Mouse (Mus musculus) liver, embryonic 11.5 days (tissue): Measurements from ENCODE around the gene Olfr1402. TPM values are rescaled to one million over a fixed set of nuclear protein-coding genes. Genes with fewer than 3 reads are reported as not detected.

ENCODE experiments used
- ATAC-seq: fragments of 200-750 bp; cut with Nextera tagmentation; replicated peaks from 2 replicates; pipeline ENCODE4 v1.8.0; 2017; ENCODE audit warnings: moderate number of reproducible peaks, mild to moderate bottlenecking, moderate TSS enrichment, moderate library complexity; ENCODE audit not compliant: low FRiP score
- DNase-seq: peaks from one replicate; pipeline ENCODE4 v3.0.0-alpha.2; 2017; ENCODE audit warnings: low spot score
- H3K27ac ChIP-seq: fragments of 300-500 bp; sonication (generic); 2 replicates; pipeline ENCODE4 v1.5.1; 2014; ENCODE audit warnings: mild to moderate bottlenecking, low read depth, low read length, control low read depth
- H3K27me3 ChIP-seq: fragments of 300-500 bp; sonication (generic); replicated peaks from 2 replicates; pipeline ENCODE4 v1.6.1; 2014; ENCODE audit warnings: low read length, mixed read lengths; ENCODE audit not compliant: control insufficient read depth, insufficient read depth
- H3K36me3 ChIP-seq: fragments of 300-500 bp; sonication (generic); 2 replicates; pipeline ENCODE4 v1.6.1; 2014; ENCODE audit warnings: mild to moderate bottlenecking, low read length, moderate library complexity, mixed read lengths; ENCODE audit not compliant: control insufficient read depth, insufficient read depth
- H3K4me1 ChIP-seq: fragments of 300-500 bp; sonication (generic); replicated peaks from 2 replicates; pipeline ENCODE4 v1.6.1; 2014; ENCODE audit warnings: low read length, mixed read lengths; ENCODE audit not compliant: control insufficient read depth, insufficient read depth
- H3K4me2 ChIP-seq: fragments of 300-500 bp; sonication (generic); 2 replicates; pipeline ENCODE4 v1.6.1; 2014; ENCODE audit warnings: mild to moderate bottlenecking, control low read depth, moderate library complexity
- H3K4me3 ChIP-seq: fragments of 300-500 bp; sonication (generic); 2 replicates; pipeline ENCODE4 v1.5.1; 2014; ENCODE audit warnings: low read depth, low read length, control low read depth
- H3K9ac ChIP-seq: fragments of 300-500 bp; sonication (generic); 2 replicates; pipeline ENCODE4 v1.6.1; 2014; ENCODE audit warnings: low read depth, low read length, control low read depth
- H3K9me3 ChIP-seq: fragments of 300-500 bp; sonication (generic); 2 replicates; pipeline ENCODE4 v1.6.1; 2016; ENCODE audit warnings: low read length, inconsistent platforms, mixed read lengths; ENCODE audit not compliant: control insufficient read depth
- WGBS: fragments of 180-500 bp; shearing (Covaris S2); extraction: QIAGEN DNeasy Blood & Tissue Kit; methylation state at CpG from one replicate; pipeline ENCODE4 v1.1.7; 2014; 5-methylcytosine and 5-hydroxymethylcytosine counted together
- polyA plus RNA-seq: library from polyadenylated mRNA; unstranded; fragments of >200 nt; fragmentation: Nextera tagmentation; extraction: Ambion mirVana; gene quantifications from 2 replicates; pipeline ENCODE4 v1.2.1, GENCODE M21; 2014

Gene Olfr1402
- not detected in 2 replicates for polyA plus RNA-seq

DNA sequence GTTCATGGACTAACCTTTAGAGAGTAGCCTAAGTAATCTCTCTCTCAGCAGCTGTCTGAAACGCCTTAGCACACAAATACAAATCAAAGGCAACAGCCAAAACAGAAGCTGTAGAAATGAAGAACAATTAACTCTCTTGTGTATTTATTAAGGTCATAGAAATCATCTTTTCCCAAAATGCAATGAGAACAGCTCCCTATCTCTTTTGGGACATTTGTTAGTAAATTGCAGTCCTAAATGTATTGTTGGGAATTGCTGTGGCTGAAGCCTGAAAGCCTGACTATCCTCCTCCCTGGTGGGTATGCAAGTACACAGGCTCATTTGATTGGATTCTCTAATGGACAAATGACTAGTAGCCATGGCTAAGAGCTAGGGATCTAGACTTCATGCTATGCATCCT, at the start of gene Olfr1402:
Olfr1402 (minus strand) TSS at position 101 of the 400 bp plus-strand sequence.
- Histone ChIP-seq H3K27ac (no peak within 1 kb of the TSS), H3K4me2 (no peak within 1 kb of the TSS), H3K9ac (no peak within 1 kb of the TSS), H3K4me3 (no peak within 1 kb of the TSS), H3K4me1 (no peaks in the 10 kb centered on the region), H3K27me3 (no peaks in the 10 kb centered on the region), H3K36me3 (no peaks in the 10 kb centered on the region), H3K9me3 (no peaks in the 10 kb centered on the region)
- DNase-seq = no peak
- ATAC-seq = no peak
- 61% methylated on average over 1 of the region's 1 CpGs for WGBS

GRCm38 (mm10) chr3:97455286-97455685, 33.5 kb upstream of the Olfr1402 start:
- H3K27me3 ChIP-seq = no peaks in the 10 kb centered on the region
- whole genome bisulfite sequencing = 73% methylated on average over 4 of the region's 4 CpGs
- no peaks in the 10 kb centered on the region for H3K9me3 ChIP-seq
- H3K36me3 ChIP-seq = no peaks in the 10 kb centered on the region
- no peak overlapping the region for H3K4me3 ChIP-seq
- DNase-seq (no peak), ATAC-seq (no peak)
- no peak overlapping the region for H3K9ac ChIP-seq
- H3K27ac ChIP-seq = no peak overlapping the region
- H3K4me2 ChIP-seq = no peak overlapping the region
- H3K4me1 ChIP-seq = no peaks in the 10 kb centered on the region

DNA sequence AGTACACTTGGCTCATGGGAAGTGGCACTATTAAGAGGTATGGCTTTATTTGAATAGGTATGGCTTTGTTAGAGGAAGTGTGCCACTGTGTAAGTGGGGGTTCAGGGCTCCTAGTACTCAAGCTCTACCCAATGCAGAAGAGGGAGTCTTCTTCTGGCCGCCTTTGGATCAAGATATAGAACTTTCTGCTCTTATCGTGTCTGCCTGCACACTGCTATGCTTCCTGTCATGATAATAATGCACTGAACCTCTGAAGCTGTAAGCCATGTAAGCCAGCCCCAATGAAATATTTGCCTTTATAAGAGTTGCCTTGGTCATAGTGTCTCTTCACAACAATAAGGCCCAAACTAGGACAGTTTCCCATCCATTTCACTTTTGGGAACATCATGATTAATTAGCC, 16.8 kb upstream of the Olfr1402 start:
- 72% methylated on average over 2 of the region's 2 CpGs for WGBS
- no peaks in the 10 kb centered on the region for H3K36me3 ChIP-seq
- no peak for DNase-seq

DNA sequence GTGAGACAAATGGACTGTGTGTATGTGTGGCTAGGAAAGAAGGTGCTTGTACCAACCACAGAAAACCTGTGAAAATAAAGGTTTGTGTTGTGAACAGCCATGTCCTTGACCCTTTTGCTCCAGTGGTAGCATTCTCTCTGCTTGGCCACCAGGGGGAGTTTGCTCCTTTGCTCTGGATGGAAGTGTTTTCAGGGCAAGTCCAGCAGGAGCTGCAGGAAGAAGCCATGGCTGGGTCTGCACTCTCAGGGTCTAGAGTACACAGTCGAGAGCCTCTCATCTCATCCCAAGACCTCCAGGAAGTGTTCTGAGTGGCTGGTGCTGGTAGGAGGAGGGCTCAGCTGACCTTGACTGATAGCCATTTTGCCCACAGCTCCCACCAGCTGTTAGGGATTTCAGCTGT, 27.5 kb downstream of the Olfr1402 start:
- Histone ChIP-seq H3K9ac (no peak overlapping the region), H3K4me3 (no peak overlapping the region), H3K36me3 (no peaks in the 10 kb centered on the region), H3K4me1 (no peaks in the 10 kb centered on the region), H3K9me3 (no peaks in the 10 kb centered on the region), H3K27me3 (no peaks in the 10 kb centered on the region), H3K27ac (no peak overlapping the region), H3K4me2 (no peak overlapping the region)
- 42% methylated on average over 1 of the region's 1 CpGs for WGBS
- DNase-seq (no peak), ATAC-seq (no peak)

More for the DNA sequence above, 16.8 kb upstream of the Olfr1402 start:
- Histone ChIP-seq H3K9ac (no peak overlapping the region), H3K4me1 (no peaks in the 10 kb centered on the region), H3K27ac (no peak overlapping the region), H3K4me2 (no peak overlapping the region), H3K27me3 (no peaks in the 10 kb centered on the region), H3K4me3 (no peak overlapping the region), H3K9me3 (no peaks in the 10 kb centered on the region)
- no peak for ATAC-seq

- DNase-seq (no peak), ATAC-seq (no peak)
- 62% methylated on average over 5 of the region's 5 CpGs for WGBS
These were observed 28.7 kb downstream of the Olfr1402 start for GRCm38 (mm10) chr3:97393079-97393478.

DNA sequence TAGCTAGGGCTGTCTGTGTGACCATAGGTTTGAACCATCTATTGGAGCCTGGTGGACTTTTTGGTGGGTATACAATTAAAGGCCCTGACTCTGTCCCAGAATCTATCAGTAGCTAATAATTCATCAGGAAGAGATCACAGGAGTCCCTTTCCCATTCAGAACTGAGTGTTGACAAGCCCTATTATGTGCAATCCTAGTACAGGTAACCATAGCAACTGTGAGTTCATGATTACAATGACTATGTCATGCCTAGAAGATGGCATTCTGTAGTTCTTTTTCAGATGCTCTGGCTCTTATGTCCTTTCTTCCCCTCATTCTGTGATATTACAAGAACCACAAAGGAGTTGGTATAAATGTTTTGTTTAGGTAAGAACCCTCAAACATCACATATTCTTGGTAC, 51.4 kb downstream of the Olfr1402 start:
- no peak for DNase-seq
- Histone ChIP-seq H3K36me3 (no peaks in the 10 kb centered on the region), H3K9ac (no peak overlapping the region), H3K4me2 (no peak overlapping the region), H3K4me3 (no peak overlapping the region), H3K27ac (no peak overlapping the region), H3K27me3 (no peaks in the 10 kb centered on the region), H3K9me3 (no peaks in the 10 kb centered on the region), H3K4me1 (no peaks in the 10 kb centered on the region)
- ATAC-seq = no peak

More at GRCm38 (mm10) chr3:97393079-97393478, 28.7 kb downstream of the Olfr1402 start:
- no peaks in the 10 kb centered on the region for H3K27me3 ChIP-seq
- no peaks in the 10 kb centered on the region for H3K4me1 ChIP-seq
- H3K9me3 ChIP-seq = no peaks in the 10 kb centered on the region
- no peak overlapping the region for H3K4me3 ChIP-seq
- H3K9ac ChIP-seq = no peak overlapping the region
- H3K36me3 ChIP-seq = no peaks in the 10 kb centered on the region
- H3K4me2 ChIP-seq = no peak overlapping the region
- H3K27ac ChIP-seq = no peak overlapping the region

GRCm38 (mm10) chr3:97363418-97364098, 58.3 kb downstream of the Olfr1402 start:
- ATAC-seq (no peak), DNase-seq (no peak)
- no peaks in the 10 kb centered on the region for H3K9me3 ChIP-seq

DNA sequence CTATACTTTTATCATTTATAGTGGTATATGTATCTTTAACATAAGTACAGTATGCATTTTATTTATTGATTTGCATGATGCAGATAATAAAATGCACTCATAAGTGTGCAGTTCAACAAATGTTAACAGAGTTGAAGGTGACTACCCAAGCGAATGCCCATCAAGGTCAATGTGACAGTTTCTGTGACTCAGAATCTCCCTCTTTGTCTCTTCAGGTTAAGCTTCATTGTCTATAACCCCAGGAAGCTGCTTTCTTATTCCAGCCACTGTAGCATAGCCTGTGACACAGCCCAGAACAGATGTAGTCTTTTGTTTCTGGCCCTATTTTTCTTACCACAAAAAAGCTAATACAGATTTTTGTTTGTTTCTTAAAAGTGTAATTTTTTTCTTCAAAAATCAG, 63.4 kb downstream of the Olfr1402 start:
- no peaks in the 10 kb centered on the region for H3K36me3 ChIP-seq
- WGBS = 61% methylated on average over 1 of the region's 1 CpGs
- H3K27ac ChIP-seq = no peak overlapping the region
- no peak overlapping the region for H3K4me2 ChIP-seq
- no peaks in the 10 kb centered on the region for H3K27me3 ChIP-seq
- H3K4me3 ChIP-seq = no peak overlapping the region
- H3K9me3 ChIP-seq = no peaks in the 10 kb centered on the region
- ATAC-seq (no peak), DNase-seq (no peak)
- no peak overlapping the region for H3K9ac ChIP-seq
- H3K4me1 ChIP-seq = no peaks in the 10 kb centered on the region

More at GRCm38 (mm10) chr3:97363418-97364098, 58.3 kb downstream of the Olfr1402 start:
- no peak overlapping the region for H3K9ac ChIP-seq
- H3K4me2 ChIP-seq = no peak overlapping the region
- no peaks in the 10 kb centered on the region for H3K4me1 ChIP-seq
- 67% methylated on average over 3 of the region's 3 CpGs for WGBS
- H3K4me3 ChIP-seq = no peak overlapping the region
- no peak overlapping the region for H3K27ac ChIP-seq
- no peaks in the 10 kb centered on the region for H3K27me3 ChIP-seq
- no peaks in the 10 kb centered on the region for H3K36me3 ChIP-seq
